Mouse (Mus musculus): ENCODE data around the gene Olfr223. TPM values are rescaled to one million over a fixed set of nuclear protein-coding genes. Genes with fewer than 3 reads are reported as not detected.

Gene Olfr223
- polyA plus RNA-seq, 1 experiment from 2014 or later = not detected

DNA sequence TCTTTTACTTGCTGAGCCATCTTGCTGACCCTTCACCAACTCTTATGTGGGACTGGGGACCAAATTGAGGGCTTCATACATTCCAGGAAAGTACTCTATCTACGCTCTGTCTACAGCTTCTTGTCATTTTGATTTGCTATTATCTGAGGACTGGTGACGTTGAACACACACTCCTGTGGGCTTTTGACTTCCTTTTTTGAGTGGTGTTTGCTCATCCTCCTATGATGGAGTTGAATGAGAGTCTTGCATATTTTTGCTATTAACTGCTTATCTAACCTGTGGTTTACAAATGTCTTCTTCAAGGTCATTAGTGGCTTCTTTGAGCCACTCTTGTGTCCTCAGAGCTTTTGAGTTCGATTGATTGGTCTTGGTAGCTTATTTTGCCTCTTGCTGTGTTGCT lies 53.0 kb downstream of the Olfr223 start:
- no peak overlapping the region for H3K9ac ChIP-seq
- no peak overlapping the region for H3K4me3 ChIP-seq
- no peak overlapping the region for H3K27ac ChIP-seq (replicated peaks)
- no peaks in the 10 kb centered on the region for H3K9me3 ChIP-seq
- WGBS = 82% methylated on average over 3 of the region's 3 CpGs
- ATAC-seq (ENCODE audit: low FRiP score, low read depth) = no peak
- H3K27me3 ChIP-seq = no peaks in the 10 kb centered on the region
- H3K4me2 ChIP-seq = no peak overlapping the region
- no peaks in the 10 kb centered on the region for H3K36me3 ChIP-seq
- H3K4me1 ChIP-seq (replicated peaks) = no peaks in the 10 kb centered on the region; the same call in 1 of the 2 replicates

Other genes with a start within 250 kb of the Olfr223 start
- not detected in 2 replicates for gene Prss38, start 217.6 kb downstream of the Olfr223 start, polyA plus RNA-seq (2015; fragmentation: Nextera tagmentation; extraction: Ambion mirVana)
- gene Jmjd4, start 143.2 kb downstream of the Olfr223 start, polyA plus RNA-seq (2015; fragmentation: Nextera tagmentation; extraction: Ambion mirVana) = 18.2 and 18.8 TPM in 2 replicates
- 534 and 558 TPM in 2 replicates for gene Snap47, start 142.1 kb downstream of the Olfr223 start, polyA plus RNA-seq (2015; fragmentation: Nextera tagmentation; extraction: Ambion mirVana)
- gene Zfp867, start 120.8 kb downstream of the Olfr223 start, polyA plus RNA-seq (2015; fragmentation: Nextera tagmentation; extraction: Ambion mirVana) = 12.6 and 12.7 TPM in 2 replicates
- gene Zkscan17, start 66.5 kb downstream of the Olfr223 start, polyA plus RNA-seq (2015; fragmentation: Nextera tagmentation; extraction: Ambion mirVana) = 13.9 and 14.7 TPM in 2 replicates
- 0.23 and 0.25 TPM in 2 replicates for gene Nlrp3, start 51.7 kb downstream of the Olfr223 start, polyA plus RNA-seq (2015; fragmentation: Nextera tagmentation; extraction: Ambion mirVana)
- not detected in 2 replicates for gene Olfr222, start 17.1 kb downstream of the Olfr223 start, polyA plus RNA-seq (2015; fragmentation: Nextera tagmentation; extraction: Ambion mirVana)
- gene Mprip, start 68.0 kb upstream of the Olfr223 start, polyA plus RNA-seq (2015; fragmentation: Nextera tagmentation; extraction: Ambion mirVana) = 78.7 and 80.4 TPM in 2 replicates
- gene Pld6, start 194.4 kb upstream of the Olfr223 start, polyA plus RNA-seq (2015; fragmentation: Nextera tagmentation; extraction: Ambion mirVana) = 15.1 and 16.4 TPM in 2 replicates
- gene Flcn, start 216.7 kb upstream of the Olfr223 start, polyA plus RNA-seq (2015; fragmentation: Nextera tagmentation; extraction: Ambion mirVana) = 42.4 and 44.8 TPM in 2 replicates
- gene Nt5m, start 246.2 kb upstream of the Olfr223 start, polyA plus RNA-seq (2015; fragmentation: Nextera tagmentation; extraction: Ambion mirVana) = 70.3 and 74.8 TPM in 2 replicates
- 183 and 185 TPM in 2 replicates for gene Cops3, start 246.5 kb upstream of the Olfr223 start, polyA plus RNA-seq (2015; fragmentation: Nextera tagmentation; extraction: Ambion mirVana)